Mouse (Mus musculus) R1 (cell line): Measurements from ENCODE around the gene Olfr715.
"Not testable (repeated sequence)": the region's sequence is repeated elsewhere in the genome, so short reads cannot be mapped to it uniquely, and the experiment has no call there.

ENCODE experiments used
- DNase-seq: peaks from one replicate; pipeline ENCODE4 v3.0.0-alpha.2; 2018; ENCODE audit warnings: low read depth, low spot score

The Olfr715 gene

DNA sequence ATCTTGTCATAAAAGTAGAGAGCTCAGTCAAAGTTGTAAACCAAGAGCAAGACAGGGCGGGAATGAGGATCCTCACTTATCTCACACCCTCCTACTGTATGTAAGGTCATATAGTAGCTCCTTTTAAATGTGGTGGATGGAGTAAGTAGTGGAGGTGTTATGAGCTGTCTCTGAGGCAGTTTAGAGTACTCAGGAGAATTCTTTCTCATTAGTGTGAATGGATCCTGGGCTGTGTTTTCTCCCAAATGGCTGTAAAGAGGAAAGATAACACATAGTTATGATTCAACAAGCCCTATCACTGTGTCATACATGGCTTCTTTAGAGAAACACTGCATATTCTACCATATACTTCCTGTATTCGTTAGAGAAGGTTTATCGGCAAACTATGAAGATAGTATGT lies at the start of gene Olfr715:
Olfr715 (minus strand) TSS at position 101 of the 400 bp plus-strand sequence.
- DNase-seq = not testable (repeated sequence)

DNA sequence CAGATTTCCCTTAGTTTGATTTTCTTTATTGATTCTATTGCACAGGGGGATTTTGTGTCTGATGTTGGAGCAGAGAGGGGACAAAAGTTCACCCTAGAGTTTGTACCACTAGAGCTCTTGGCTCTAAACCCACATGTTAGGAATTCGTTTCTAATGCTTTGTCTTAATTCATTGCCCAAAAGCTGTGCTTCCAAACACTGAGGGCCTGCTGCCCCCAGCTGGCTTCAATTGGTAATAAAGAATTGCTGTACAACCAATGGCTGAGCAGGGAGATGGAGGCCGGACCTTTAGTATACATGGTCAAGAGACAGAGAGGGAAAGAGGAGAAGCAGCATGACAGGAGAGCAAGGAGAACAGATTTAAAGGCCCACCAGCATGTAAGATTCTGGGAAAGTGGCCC lies 49.5 kb upstream of the Olfr715 start:
- peak; percentile 42 for DNase-seq

DNA sequence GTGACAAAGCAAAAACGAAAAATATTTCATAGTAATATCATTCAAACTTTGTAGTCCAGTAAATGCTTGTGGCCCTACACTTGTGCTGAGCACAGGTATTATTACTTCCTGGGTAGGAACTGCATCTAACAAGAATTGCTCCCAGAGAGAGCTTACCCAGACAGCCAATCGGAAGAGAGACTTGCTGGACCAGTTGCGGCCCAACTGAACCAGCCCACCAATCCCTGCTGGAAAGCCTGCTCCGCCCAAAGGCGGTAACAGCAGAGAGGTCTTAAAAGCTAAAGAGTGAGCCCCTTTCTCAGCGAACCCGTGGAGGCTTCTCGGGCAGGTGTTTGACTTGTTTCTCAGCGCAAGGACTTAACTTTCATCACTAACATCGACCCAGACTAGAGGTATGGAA lies 35.8 kb upstream of the Olfr715 start, which contains the start of gene Nlrp14:
Nlrp14 (plus strand) TSS at position 301 of the 400 bp plus-strand sequence.
- DNase-seq = peak; percentile 57

DNA sequence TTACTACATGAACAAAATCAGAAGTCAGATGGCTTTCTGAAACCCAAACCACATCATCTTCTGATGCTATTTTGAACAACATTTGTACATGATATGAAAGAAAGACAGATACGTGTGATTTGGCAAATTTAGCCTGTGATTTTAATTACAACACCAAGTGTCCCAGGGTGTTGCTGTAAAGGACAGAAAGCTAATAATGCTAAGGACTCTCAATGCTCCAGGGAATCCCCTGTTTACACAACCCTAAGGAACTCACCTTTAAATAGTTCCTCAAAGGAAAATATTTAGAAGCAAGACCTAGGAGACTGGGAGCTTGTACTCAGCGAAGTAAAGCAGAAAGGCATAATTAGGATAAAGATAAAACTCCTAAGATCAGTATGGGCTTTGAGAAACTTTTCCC lies 7.1 kb upstream of the Olfr715 start, which contains the start of gene Olfr716:
Olfr716 (plus strand) TSS at position 301 of the 400 bp plus-strand sequence.
- not testable (repeated sequence) for DNase-seq

DNA sequence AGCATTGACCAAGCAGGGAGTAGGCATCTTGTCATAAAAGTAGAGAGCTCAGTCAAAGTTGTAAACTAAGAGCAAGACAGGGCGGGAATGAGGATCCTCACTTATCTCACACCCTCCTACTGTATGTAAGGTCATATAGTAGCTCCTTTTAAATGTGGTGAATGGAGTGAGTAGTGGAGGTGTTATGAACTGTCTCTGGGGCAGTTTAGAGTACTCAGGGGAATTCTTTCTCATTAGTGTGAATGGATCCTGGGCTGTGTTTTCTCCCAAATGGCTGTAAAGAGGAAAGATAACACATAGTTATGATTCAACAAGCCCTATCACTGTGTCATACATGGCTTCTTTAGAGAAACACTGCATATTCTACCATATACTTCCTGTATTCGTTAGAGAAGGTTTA lies 20.6 kb downstream of the Olfr715 start, which contains the start of gene Olfr715b:
Olfr715b (minus strand) TSS at position 101 of the 400 bp plus-strand sequence.
- DNase-seq = not testable (repeated sequence)

DNA sequence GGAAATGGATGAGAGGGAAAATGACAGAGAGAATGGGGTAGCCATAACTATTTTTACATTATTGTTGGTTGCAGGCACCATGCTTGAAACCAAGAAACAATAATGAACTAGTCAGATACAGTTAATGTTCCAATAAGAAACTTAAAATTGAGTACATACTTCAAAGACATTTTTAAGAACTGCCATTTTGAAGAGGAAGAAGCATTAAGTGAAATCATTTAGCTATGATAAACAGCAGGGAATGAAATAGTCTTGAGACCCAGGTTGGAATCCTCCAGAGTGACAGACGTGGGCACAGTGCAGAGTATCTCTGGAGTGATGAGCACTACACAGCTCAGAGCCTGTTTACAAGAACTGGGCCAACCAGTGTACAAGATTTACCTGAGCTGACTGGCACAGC lies 38.0 kb downstream of the Olfr715 start, which contains the start of gene Olfr17:
Olfr17 (plus strand) TSS at position 301 of the 400 bp plus-strand sequence.
- DNase-seq = peak; percentile 0
